Mouse (Mus musculus): Measurements from ENCODE around the gene Psmf1. TPM values are rescaled to one million over a fixed set of nuclear protein-coding genes. Genes with fewer than 3 reads are reported as not detected.

The Psmf1 gene
- total RNA-seq, 2 experiments from 2014 or later = 16.2 to 19.6 TPM

DNA sequence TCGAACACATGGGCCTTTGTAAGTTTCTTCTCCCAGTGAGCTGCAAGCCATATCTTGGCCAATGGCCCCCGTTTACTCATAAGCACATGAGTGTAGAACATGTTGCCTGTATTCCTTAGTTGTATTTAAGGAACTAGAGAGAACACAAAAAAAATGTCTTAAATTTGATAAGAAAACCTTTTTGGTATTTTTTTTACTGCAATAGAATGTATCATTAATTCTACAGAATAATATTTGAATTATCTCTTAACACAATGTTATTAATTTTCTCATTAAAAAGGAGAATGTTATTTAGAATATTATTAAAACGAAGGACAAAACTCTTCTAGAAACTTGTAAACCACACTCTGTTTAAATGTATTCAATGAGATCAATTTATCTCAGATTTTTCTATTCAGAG, 75.6 kb downstream of the Psmf1 start, which contains the start of gene Rad21l:
Gene Rad21l, minus strand, starts transcription at position 101 of the 400 bp plus-strand sequence.
- TF ChIP-seq CTCF (IDR thresholded peaks at IDR 0.05) = no peak
- H3K27ac ChIP-seq = no peak within 1 kb of the TSS
- intact Hi-C loops (cut with DNase I) = no loop called here
- DNase-seq = no peak
- H3K4me3 ChIP-seq = no peak within 1 kb of the TSS

Other genes with a start within 250 kb of the Psmf1 start
- gene Fkbp1a, start 201.7 kb downstream of the Psmf1 start, total RNA-seq (2021) = 100 to 1,000 TPM; 159 to 181 TPM
- under 1 TPM; 0.56 to 0.75 TPM for gene Sdcbp2, start 171.6 kb downstream of the Psmf1 start, total RNA-seq (2021)
- gene Snph, start 111.6 kb downstream of the Psmf1 start, total RNA-seq (2021) = 10 to 100 TPM; 31.7 to 35.9 TPM
- not detected for gene Rad21l, start 75.7 kb downstream of the Psmf1 start, total RNA-seq (2021)
- 1 to 10 TPM in 1 of 2 experiments, under 1 TPM in 1; 0.51 to 1.9 TPM for gene Tmem74b, start 42.2 kb downstream of the Psmf1 start, total RNA-seq (2021)
- not detected for gene Rspo4, start 98.7 kb upstream of the Psmf1 start, total RNA-seq (2021)
- under 1 TPM in 1 of 2 experiments, not detected in 1; 0.20 TPM for gene Angpt4, start 167.0 kb upstream of the Psmf1 start, total RNA-seq (2021)
- gene Fam110a, start 236.0 kb upstream of the Psmf1 start, total RNA-seq (2021) = 1 to 10 TPM; 1.8 to 2.6 TPM